Mouse (Mus musculus) hindbrain, embryonic 14.5 days (tissue): ENCODE measurements around the gene Slc29a2. TPM values are rescaled to one million over a fixed set of nuclear protein-coding genes. Genes with fewer than 3 reads are reported as not detected.

Source experiments
- ATAC-seq: fragments of 200-750 bp; cut with Nextera tagmentation; 2 replicates; pipeline ENCODE4 v1.8.0; 2017; ENCODE audit warnings: moderate number of reproducible peaks, mild to moderate bottlenecking, moderate TSS enrichment, moderate library complexity; ENCODE audit not compliant: low FRiP score
- DNase-seq: peaks from one replicate; pipeline ENCODE4 v3.0.0-alpha.2; 2015; ENCODE audit warnings: low spot score
- H3K27ac ChIP-seq: fragments of 300-500 bp; sonication (generic); 2 replicates; pipeline ENCODE4 v1.5.1; 2014; ENCODE audit warnings: mild to moderate bottlenecking, moderate library complexity
- H3K27me3 ChIP-seq: fragments of 300-500 bp; sonication (generic); 2 replicates; pipeline ENCODE4 v1.6.1; 2014; ENCODE audit warnings: mild to moderate bottlenecking, low read length, mixed read lengths; ENCODE audit not compliant: control insufficient read depth, insufficient read depth
- H3K36me3 ChIP-seq: fragments of 300-500 bp; sonication (generic); replicated peaks from 2 replicates; pipeline ENCODE4 v1.6.1; 2014; ENCODE audit not compliant: control insufficient read depth, insufficient read depth
- H3K4me1 ChIP-seq: fragments of 300-500 bp; sonication (generic); replicated peaks from 2 replicates; pipeline ENCODE4 v1.6.1; 2014; ENCODE audit warnings: antibody characterized with exemption, low read length, mixed read lengths; ENCODE audit not compliant: control insufficient read depth, insufficient read depth
- H3K4me2 ChIP-seq: fragments of 300-500 bp; sonication (generic); replicated peaks from 2 replicates; pipeline ENCODE4 v1.6.1; 2014; ENCODE audit warnings: mild to moderate bottlenecking, moderate library complexity
- H3K4me3 ChIP-seq: fragments of 300-500 bp; sonication (generic); replicated peaks from 2 replicates; pipeline ENCODE4 v1.5.1; 2014; ENCODE audit warnings: mild to moderate bottlenecking, low read length
- H3K9ac ChIP-seq: fragments of 300-500 bp; sonication (generic); 2 replicates; pipeline ENCODE4 v1.6.1; 2014
- H3K9me3 ChIP-seq: fragments of 300-500 bp; sonication (generic); 2 replicates; pipeline ENCODE4 v1.6.1; 2016; ENCODE audit warnings: low read length; ENCODE audit not compliant: control insufficient read depth
- WGBS: fragments of 180-500 bp; shearing (Covaris S2); extraction: QIAGEN DNeasy Blood & Tissue Kit; methylation state at CpG from one replicate; pipeline ENCODE4 v1.1.7; 2014; 5-methylcytosine and 5-hydroxymethylcytosine counted together
- polyA plus RNA-seq: library from polyadenylated mRNA; unstranded; fragments of >200 nt; fragmentation: Nextera tagmentation; extraction: Ambion mirVana; gene quantifications from 2 replicates; pipeline ENCODE4 v1.2.1, GENCODE M21; 2014

Gene Slc29a2
- polyA plus RNA-seq, 1 experiment from 2014 or later = 9.9 TPM

DNA sequence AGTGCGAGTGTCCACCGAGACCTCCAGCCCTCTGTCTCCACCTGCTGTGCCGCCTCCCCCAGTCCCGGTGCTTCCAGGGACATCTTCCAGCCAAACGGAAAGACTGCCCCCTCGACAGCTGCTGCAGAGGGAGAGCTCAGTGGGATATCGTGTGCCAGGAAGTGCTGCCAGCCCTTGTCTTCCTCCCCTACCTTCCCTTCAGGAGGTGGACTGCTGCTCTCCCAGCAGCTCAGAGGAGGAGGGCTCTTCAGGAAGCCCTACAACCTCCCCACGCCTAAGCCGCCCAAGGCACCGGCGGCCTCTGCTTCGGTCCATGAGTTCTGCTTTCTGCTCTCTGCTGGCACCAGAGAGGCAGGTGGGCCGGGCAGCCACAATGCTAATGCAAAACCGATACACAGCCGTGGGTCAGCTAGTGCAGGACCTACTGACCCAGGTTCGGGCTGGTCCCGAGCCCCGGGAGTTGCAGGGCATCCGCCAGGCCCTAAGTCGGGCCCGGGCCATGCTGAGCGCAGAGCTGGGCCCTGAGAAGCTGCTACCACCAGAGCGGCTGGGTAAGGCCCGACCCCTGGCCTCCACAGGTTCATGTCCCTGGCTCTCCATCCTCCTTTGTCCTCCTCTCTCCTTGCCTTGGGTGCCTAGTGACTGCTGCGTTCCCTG, 28.6 kb downstream of the Slc29a2 start:
- peaks cover 22% of the 10 kb centered on the region for H3K36me3 ChIP-seq
- whole genome bisulfite sequencing = 25% methylated on average over 24 of the region's 25 CpGs
- no peak overlapping the region for H3K27ac ChIP-seq
- ATAC-seq = no peak
- no peak overlapping the region for H3K4me2 ChIP-seq
- H3K9ac ChIP-seq = no peak overlapping the region
- 0 out of 2 replicates have a peak, but pooled peaks cover 8% of the 10 kb centered on the region for H3K4me1 ChIP-seq
- DNase-seq = no peak
- H3K4me3 ChIP-seq = no peak overlapping the region
- H3K9me3 ChIP-seq = no peaks in the 10 kb centered on the region
- peaks cover 46% of the 10 kb centered on the region for H3K27me3 ChIP-seq

DNA sequence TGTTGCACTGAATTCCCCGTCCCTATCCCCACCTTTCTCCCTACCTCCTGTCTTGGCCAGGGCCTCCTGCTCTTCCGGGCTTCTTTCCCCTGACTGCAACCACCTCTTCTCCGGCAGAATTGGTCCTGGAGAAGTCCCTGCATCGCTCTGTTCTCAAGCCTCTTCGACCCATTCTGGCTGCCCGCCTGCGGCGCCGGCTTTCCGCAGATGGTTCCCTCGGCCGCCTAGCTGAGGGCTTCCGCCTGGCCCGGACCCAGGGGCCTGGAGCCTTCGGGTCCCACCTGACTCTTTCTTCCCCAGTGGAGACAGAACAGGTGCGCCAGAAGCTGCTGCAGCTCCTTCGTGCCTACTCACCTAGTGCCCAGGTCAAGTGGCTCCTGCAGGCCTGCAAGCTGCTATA, 29.2 kb downstream of the Slc29a2 start:
- no peak overlapping the region for H3K4me3 ChIP-seq
- H3K4me1 ChIP-seq = 0 out of 2 replicates have a peak, but pooled peaks cover 8% of the 10 kb centered on the region
- H3K27me3 ChIP-seq = peaks cover 46% of the 10 kb centered on the region
- no peak for DNase-seq
- H3K9me3 ChIP-seq = no peaks in the 10 kb centered on the region
- ATAC-seq = no peak
- peaks cover 16% of the 10 kb centered on the region for H3K36me3 ChIP-seq
- no peak overlapping the region for H3K9ac ChIP-seq
- H3K27ac ChIP-seq = no peak overlapping the region
- 60% methylated on average over 17 of the region's 17 CpGs for WGBS
- H3K4me2 ChIP-seq = no peak overlapping the region

DNA sequence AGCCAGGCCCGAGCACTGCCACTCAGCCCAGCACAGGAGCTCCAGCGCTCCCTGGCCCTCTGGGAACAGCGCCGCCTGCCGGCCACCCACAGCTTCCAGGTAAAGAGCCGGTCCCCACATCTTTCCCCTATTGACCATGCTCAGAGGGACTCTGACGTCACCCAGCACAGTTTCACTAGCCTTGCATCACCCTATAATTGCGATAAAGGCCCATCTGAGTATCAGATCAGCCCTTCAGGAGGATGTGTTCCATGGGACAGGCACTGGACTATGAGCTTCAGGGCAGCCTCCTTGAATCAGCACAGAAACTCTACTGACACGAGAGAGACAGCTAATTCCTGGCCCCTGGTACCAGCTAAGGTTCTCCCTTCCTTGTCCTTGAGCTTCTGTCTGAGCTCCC, 30.2 kb downstream of the Slc29a2 start:
- 17% methylated on average over 9 of the region's 9 CpGs for WGBS
- Histone ChIP-seq H3K9ac (no peak overlapping the region), H3K4me3 (no peak overlapping the region), H3K27me3 (peaks cover 46% of the 10 kb centered on the region), H3K9me3 (no peaks in the 10 kb centered on the region), H3K4me1 (0 out of 2 replicates have a peak, but pooled peaks cover 8% of the 10 kb centered on the region), H3K4me2 (no peak overlapping the region), H3K36me3 (peaks cover 7% of the 10 kb centered on the region), H3K27ac (no peak overlapping the region)
- ATAC-seq = no peak
- peak; percentile 33 for DNase-seq

DNA sequence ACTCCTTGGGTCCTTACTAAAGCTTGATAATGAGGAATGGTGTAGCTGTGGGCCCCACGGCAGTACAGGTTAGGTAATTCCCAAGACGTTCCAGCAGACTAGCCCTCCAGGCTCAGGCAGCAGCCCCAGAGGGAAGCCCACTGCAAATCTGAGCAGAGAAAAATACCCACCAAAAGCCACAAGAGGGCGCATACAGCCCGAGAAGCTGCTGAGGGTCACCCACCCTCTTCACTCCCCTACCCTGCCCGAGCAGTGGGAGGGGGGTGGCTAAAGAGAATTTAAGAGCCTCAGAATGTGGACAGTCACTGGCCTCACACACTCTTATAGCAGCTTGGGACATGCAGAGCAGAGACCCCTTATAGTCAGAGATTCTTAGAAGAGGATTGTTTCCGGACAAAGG, 32.6 kb downstream of the Slc29a2 start:
- Histone ChIP-seq H3K9ac (no peak overlapping the region), H3K27me3 (peaks cover 28% of the 10 kb centered on the region), H3K4me3 (no peak overlapping the region), H3K4me2 (no peak overlapping the region), H3K9me3 (no peaks in the 10 kb centered on the region), H3K27ac (no peak overlapping the region), H3K4me1 (0 out of 2 replicates have a peak, but pooled peaks cover 10% of the 10 kb centered on the region), H3K36me3 (no peaks in the 10 kb centered on the region)
- peak; percentile 75 for DNase-seq
- WGBS = 17% methylated on average over 6 of the region's 6 CpGs
- ATAC-seq = peak; percentile 22; the same call in 1 of the 2 replicates

DNA sequence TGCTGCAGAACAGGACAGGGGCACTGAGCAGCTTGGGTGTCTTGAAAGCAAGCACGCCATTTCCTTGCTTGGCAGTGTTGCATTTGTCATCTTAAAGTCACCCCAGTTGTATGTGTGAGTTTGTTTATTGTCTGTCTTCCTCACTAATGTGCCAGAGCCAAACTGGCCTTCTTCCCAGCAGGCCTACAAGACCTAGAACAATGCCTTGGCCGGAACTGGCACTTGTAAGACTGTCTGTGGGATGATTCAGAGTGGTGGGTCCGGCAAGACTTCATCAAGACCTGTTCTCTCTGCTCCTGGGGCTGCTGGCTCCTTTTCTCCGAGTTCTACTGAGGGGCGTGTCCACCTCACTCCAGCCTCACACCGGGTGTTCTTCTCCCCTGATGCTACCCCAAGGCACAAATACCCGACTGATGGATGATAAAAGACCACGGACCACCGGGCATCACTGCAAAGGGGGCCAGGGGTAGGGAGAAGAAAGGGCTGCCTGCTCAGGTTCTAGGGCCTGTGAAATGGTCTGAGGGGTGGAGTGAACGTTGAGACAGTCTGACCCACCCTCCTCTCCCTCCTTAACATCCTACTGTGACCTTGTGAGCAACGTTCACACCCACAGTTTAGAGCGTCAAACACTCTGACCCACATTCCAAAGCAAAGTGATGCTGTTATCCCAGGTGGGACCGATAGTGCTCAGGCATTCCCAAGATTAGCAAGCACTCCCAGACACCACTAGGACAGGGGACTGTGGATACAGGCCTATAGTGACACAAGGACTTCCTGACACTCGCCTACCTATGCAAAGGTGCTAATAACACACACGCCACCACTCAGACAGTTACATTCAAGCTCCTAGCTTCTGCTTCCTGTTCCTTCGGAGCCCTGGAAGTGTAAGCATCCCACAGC, 34.5 kb downstream of the Slc29a2 start:
- no peak overlapping the region for H3K9ac ChIP-seq
- no peak overlapping the region for H3K27ac ChIP-seq
- no peak for ATAC-seq
- 30% methylated on average over 16 of the region's 16 CpGs for WGBS
- H3K27me3 ChIP-seq = peaks cover 9% of the 10 kb centered on the region
- H3K36me3 ChIP-seq = no peaks in the 10 kb centered on the region
- no peak overlapping the region for H3K4me2 ChIP-seq
- H3K4me3 ChIP-seq = no peak overlapping the region
- H3K9me3 ChIP-seq = no peaks in the 10 kb centered on the region
- 0 out of 2 replicates have a peak, but pooled peaks cover 10% of the 10 kb centered on the region for H3K4me1 ChIP-seq
- no peak for DNase-seq

DNA sequence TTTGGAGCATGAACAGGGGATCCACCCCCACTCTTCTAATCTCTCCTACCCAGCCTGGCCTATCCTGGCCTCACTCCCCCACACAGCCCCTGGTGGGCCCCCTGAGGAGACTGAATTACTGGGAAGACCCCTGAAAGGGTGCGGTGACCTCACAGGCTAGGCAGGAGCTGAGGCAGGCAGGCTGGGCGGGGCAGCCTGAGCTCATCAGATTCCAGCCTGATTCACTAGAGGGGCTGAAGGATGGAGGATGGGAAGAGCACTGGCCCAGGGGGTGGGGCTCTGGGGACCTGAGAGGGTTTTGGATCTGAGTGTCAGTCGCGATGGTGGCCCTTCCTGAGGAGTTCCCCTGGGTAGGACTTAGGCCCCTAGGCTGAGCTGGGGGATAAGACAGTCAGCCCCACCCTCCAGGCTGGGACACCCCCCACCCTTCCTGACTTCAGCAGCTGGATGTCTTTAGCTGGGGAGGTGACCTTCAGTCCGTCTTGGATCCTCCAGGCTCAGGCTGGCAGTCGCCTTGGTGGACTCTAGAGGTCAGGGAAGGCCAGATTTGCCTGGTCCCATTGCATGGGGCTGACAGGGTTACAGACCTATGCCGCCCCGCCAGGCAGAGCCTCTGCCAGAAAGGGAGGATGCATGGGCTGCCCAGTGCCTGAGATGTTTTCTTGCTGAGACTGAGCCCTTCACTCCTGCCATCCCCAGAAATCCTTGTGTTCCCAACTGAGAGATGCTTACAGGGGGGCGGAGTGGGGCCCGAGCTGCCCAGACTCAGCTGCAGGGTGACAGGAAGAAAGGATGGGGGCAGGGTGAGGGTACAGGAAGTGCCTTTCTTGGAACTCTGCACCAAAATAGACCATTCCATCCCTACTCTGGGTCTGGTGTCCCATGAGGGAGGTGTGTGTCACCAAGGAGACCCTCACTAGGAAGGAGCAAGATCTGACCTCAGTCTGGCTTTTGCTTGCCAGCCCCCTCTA, 35.4 kb downstream of the Slc29a2 start:
- Histone ChIP-seq H3K27me3 (no peaks in the 10 kb centered on the region; the same call in 1 of the 2 replicates), H3K27ac (no peak overlapping the region), H3K9me3 (no peaks in the 10 kb centered on the region), H3K9ac (no peak overlapping the region; the same call in 1 of the 2 replicates), H3K4me3 (no peak overlapping the region), H3K4me2 (no peak overlapping the region), H3K4me1 (0 out of 2 replicates have a peak, but pooled peaks cover 10% of the 10 kb centered on the region), H3K36me3 (no peaks in the 10 kb centered on the region)
- ATAC-seq (no peak), DNase-seq (no peak)
- 14% methylated on average over 10 of the region's 10 CpGs for WGBS

DNA sequence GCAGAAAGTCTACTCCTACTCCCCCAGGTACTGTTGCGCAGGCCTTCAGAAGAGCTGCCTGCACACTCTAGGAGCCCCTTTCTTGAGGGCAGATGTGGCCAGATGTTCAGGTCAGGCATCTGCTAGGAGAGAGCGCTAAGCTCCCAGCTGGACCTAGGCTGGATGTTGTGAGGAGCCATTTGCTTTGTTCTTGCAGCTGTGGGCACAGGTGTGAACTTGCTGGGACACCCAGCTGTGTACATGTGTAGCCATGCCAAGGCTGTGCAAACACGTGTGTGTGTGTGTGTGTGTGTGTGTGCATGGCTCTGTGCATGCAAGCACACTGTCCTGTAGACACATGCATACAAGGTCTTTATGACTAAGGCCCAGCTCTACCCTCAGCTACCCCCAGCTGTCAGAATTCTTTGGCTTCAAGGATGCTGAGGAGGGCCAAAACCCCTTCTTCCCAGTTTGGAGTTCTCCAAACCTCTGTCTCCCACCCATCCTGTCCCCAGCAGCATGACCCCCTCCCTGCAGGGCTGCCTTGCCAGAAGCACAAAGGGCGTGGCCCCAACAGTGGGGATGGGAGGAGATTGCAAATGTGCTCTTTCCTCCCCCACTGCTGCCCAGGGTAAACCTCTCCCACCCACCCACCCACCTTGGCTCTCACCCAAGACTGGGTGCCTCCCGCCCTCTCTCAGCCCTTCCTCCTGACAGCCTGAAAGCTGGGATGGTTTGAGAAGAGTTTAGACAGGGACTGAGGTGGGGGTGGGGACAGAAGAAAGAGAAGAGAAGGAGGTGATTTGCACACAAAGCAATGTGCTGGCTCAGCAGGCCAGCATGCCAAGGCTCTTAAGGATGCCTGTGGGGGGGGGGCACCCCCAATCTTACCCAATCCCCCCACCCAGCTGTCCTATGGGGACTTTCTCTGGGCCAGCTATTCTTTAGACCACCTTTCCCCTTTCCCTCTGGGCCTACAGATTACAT, 37.0 kb downstream of the Slc29a2 start:
- ATAC-seq = no peak
- 32% methylated on average over 5 of the region's 5 CpGs for WGBS
- no peaks in the 10 kb centered on the region for H3K9me3 ChIP-seq

DNA sequence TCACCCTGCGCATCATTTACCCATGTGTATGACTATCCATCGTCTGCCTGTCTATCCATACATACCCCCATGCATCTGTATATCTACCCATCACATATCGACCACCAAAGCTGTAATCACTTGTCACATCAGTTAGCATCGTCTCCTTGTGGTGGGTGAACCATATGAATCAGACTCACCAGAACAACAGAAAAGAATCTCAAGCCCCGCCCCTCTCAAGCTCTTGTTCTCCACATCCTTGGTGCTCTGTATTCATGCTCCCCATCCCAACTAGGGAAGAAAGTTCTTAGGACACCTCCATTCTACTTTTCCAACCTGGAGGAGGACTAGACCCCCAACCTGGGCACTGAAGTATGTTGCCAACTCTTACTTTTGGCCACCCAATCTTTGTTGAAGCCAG, 38.4 kb downstream of the Slc29a2 start:
- Histone ChIP-seq H3K36me3 (no peaks in the 10 kb centered on the region), H3K9ac (no peak overlapping the region), H3K4me2 (no peak overlapping the region), H3K4me1 (peaks cover 13% of the 10 kb centered on the region; the same call in 1 of the 2 replicates), H3K27ac (no peak overlapping the region), H3K27me3 (peaks cover 3% of the 10 kb centered on the region), H3K4me3 (no peak overlapping the region), H3K9me3 (no peaks in the 10 kb centered on the region)
- ATAC-seq (no peak), DNase-seq (no peak)
- WGBS = 89% methylated on average over 5 of the region's 5 CpGs

More for the DNA sequence above, 37.0 kb downstream of the Slc29a2 start:
- Histone ChIP-seq H3K27ac (no peak overlapping the region), H3K4me3 (no peak overlapping the region), H3K4me2 (no peak overlapping the region), H3K27me3 (no peaks in the 10 kb centered on the region; the same call in 1 of the 2 replicates), H3K36me3 (no peaks in the 10 kb centered on the region), H3K4me1 (0 out of 2 replicates have a peak, but pooled peaks cover 10% of the 10 kb centered on the region), H3K9ac (no peak overlapping the region)
- DNase-seq = no peak
